Comparison of ENCODE assay signal across 10 mouse cellular contexts in the genomic region with DNA sequence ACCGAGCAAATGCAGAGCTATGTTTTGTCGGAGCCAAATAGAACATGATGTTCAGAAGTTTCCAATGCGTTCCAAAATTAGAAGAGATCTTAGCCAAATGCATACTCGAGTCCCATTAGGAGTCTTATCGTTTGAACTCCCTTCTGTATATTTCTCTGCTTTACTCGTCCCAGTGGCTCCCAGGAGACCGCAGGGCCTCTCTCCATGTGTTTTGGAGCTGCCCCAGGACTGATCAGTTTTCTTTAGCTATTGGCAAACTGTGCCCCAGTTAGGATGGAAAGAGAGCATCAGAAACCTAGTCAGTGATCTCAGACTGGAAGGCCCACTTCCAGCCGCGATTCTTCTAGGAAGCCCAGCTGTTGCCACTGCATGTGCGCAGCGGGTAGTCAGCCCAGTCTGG.
A peak's percentile ranks its signal among the peaks of the same experiment; 100 is the strongest.
DNase-seq lines count a peak whose midpoint lies in the region; ATAC-seq lines count a peak whose summit lies in the region.
"Had no signal": no experiment of that assay in that cellular context is flagged by ENCODE, and none has a peak within 500 bp of the region (broad histone marks: within the 10 kb centered on the region; RNA-seq: fewer than 3 reads in every experiment).

No protein-coding gene starts in this region.

- H3K9me3 ChIP-seq in embryonic facial prominence, embryonic 15.5 days (replicated peaks) = no peaks in the 10 kb centered on the region
- no peaks in the 10 kb centered on the region for H3K9me3 ChIP-seq in heart, embryonic 15.5 days (replicated peaks)
- no peaks in the 10 kb centered on the region for H3K9me3 ChIP-seq in midbrain, embryonic 16.5 days (replicated peaks; ENCODE audit: control insufficient read depth, low read length, poor library complexity, severe bottlenecking)
- H3K9me3 ChIP-seq: forebrain, embryonic 10.5 days; midbrain, embryonic 10.5 days had no signal

- peaks cover 9% of the 10 kb centered on the region; the same call in 1 of the 2 replicates for H3K4me1 ChIP-seq in embryonic facial prominence, embryonic 15.5 days
- H3K4me1 ChIP-seq in heart, embryonic 15.5 days (replicated peaks) = peaks cover 12% of the 10 kb centered on the region
- H3K4me1 ChIP-seq in midbrain, embryonic 16.5 days (ENCODE audit: control insufficient read depth, insufficient read depth, low read length) = no peaks in the 10 kb centered on the region

- H3K27ac ChIP-seq in embryonic facial prominence, embryonic 15.5 days (replicated peaks) = peak overlapping the region; percentile 69
- peak overlapping the region; percentile 32; the same call in 1 of the 2 replicates for H3K27ac ChIP-seq in heart, embryonic 15.5 days
- H3K27ac ChIP-seq in midbrain, embryonic 16.5 days (ENCODE audit: low read length) = no peak overlapping the region
- H3K27ac ChIP-seq: forebrain, embryonic 10.5 days; midbrain, embryonic 10.5 days had no signal

- H3K4me2 ChIP-seq in embryonic facial prominence, embryonic 15.5 days (replicated peaks) = no peak overlapping the region
- no peak overlapping the region for H3K4me2 ChIP-seq in heart, embryonic 15.5 days
- H3K4me2 ChIP-seq in midbrain, embryonic 16.5 days (ENCODE audit: low read length) = no peak overlapping the region

- H3K36me3 ChIP-seq in embryonic facial prominence, embryonic 15.5 days = no peaks in the 10 kb centered on the region
- no peaks in the 10 kb centered on the region for H3K36me3 ChIP-seq in heart, embryonic 15.5 days
- no peaks in the 10 kb centered on the region for H3K36me3 ChIP-seq in midbrain, embryonic 16.5 days (ENCODE audit: control insufficient read depth, insufficient read depth, low read length)
- H3K36me3 ChIP-seq: forebrain, embryonic 10.5 days; midbrain, embryonic 10.5 days had no signal

- no peak; the same call in 1 of the 2 replicates for ATAC-seq in embryonic facial prominence, embryonic 15.5 days (ENCODE audit: insufficient number of reproducible peaks, low FRiP score, low TSS enrichment, low read depth)
- ATAC-seq in heart, embryonic 15.5 days (replicated peaks; ENCODE audit: insufficient number of reproducible peaks, insufficient read depth, low FRiP score, low read depth) = no peak
- no peak for ATAC-seq in megakaryocyte-erythroid progenitor cell, adult 5-6 weeks (replicated peaks; ENCODE audit: low FRiP score, low TSS enrichment, poor library complexity, severe bottlenecking)
- no peak for ATAC-seq in midbrain, embryonic 16.5 days

- no peaks in the 10 kb centered on the region for H3K27me3 ChIP-seq in embryonic facial prominence, embryonic 15.5 days
- no peaks in the 10 kb centered on the region for H3K27me3 ChIP-seq in heart, embryonic 15.5 days
- H3K27me3 ChIP-seq in midbrain, embryonic 16.5 days (ENCODE audit: control insufficient read depth, insufficient read depth, low read depth, low read length) = no peaks in the 10 kb centered on the region

- no peak overlapping the region for H3K9ac ChIP-seq in embryonic facial prominence, embryonic 15.5 days
- no peak overlapping the region for H3K9ac ChIP-seq in heart, embryonic 15.5 days
- no peak overlapping the region for H3K9ac ChIP-seq in midbrain, embryonic 16.5 days (ENCODE audit: low read depth, low read length)

- peak; percentile 21 for DNase-seq in layer of hippocampus, adult 9-10 months (ENCODE audit: low spot score)
- DNase-seq in layer of hippocampus, postnatal 25 days (ENCODE audit: extremely low spot score in 1 of 2, low spot score in 1 of 2) = no peak
- peak; percentile 56 for DNase-seq in lung, postnatal 25 days (ENCODE audit: low spot score)
- DNase-seq in thymus, postnatal 36 days = no peak

- no peak overlapping the region for H3K4me3 ChIP-seq in embryonic facial prominence, embryonic 15.5 days (replicated peaks)
- H3K4me3 ChIP-seq in heart, embryonic 15.5 days = no peak overlapping the region
- H3K4me3 ChIP-seq in midbrain, embryonic 16.5 days (ENCODE audit: low read depth, low read length) = no peak overlapping the region
- H3K4me3 ChIP-seq: forebrain, embryonic 10.5 days; midbrain, embryonic 10.5 days had no signal

- 57% methylated on average over 11 of the region's 11 CpGs for WGBS in embryonic facial prominence, embryonic 15.5 days
- WGBS in heart, embryonic 15.5 days = 60% methylated on average over 11 of the region's 11 CpGs
- WGBS in midbrain, embryonic 16.5 days = 86% methylated on average over 11 of the region's 11 CpGs

Comparison
In these comparisons a context has a peak if more than half of its experiments do, and no peak if none do; other contexts are left out.
1. DNase-seq: peak in layer of hippocampus, adult 9-10 months (single experiment) and lung, postnatal 25 days (single experiment); none in layer of hippocampus, postnatal 25 days (0 of 2) and thymus, postnatal 36 days (0 of 2).